Mouse (Mus musculus): ENCODE results near the gene Sat1. TPM values are rescaled to one million over a fixed set of nuclear protein-coding genes. Genes with fewer than 3 reads are reported as not detected.
"Not testable (repeated sequence)": the region's sequence is repeated elsewhere in the genome, so short reads cannot be mapped to it uniquely, and the experiment has no call there.

The Sat1 gene
- total RNA-seq (2021), result 10 to 100 TPM; 73.3 to 74.0 TPM
- long read RNA-seq, experiment 1, transcript Sat1-201 (6 exons, 1,162 nt), result major isoform, 20 of 22 reads
- long read RNA-seq, experiment 1, partial matches to known transcripts, result 0 of 22 reads
- long read RNA-seq, experiment 1, other reads (novel, unspliced or antisense), result 2 of 22 reads
- long read RNA-seq, experiment 2, transcript Sat1-201 (6 exons, 1,162 nt), result major isoform, 12 of 19 reads
- long read RNA-seq, experiment 2, partial matches to known transcripts, result 2 of 19 reads
- long read RNA-seq, experiment 2, other reads (novel, unspliced or antisense), result 4 of 19 reads

DNA sequence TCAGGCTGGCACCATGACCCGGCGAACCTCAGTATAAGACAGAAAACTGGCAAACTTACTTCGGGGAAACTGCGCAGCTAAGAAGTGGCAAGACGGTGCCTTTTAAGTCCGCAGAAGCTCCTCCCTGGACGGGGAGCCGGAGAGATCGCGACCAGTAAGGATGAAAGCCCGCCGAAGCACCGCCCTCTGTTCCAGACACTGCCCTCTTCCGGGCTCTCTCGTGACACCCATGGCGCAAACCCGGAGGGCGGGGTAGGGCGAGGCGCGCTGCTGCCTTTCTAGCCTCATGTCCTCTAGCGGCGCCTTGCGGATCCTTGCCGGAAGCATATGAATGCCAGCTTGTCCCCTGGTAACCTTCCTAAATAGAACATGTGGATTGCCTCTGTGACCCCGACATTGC, at the start of gene Sat1:
Gene Sat1 (minus strand): TSS at position 179 of the 400 bp plus-strand sequence.
- H3K27ac ChIP-seq, result peak within 1 kb of the TSS; percentile 87
- H3K4me3 ChIP-seq, result peak within 1 kb of the TSS; percentile 62
- peak; percentile 65 for TF ChIP-seq CTCF (IDR thresholded peaks at IDR 0.05)
- intact Hi-C loops (cut with DNase I), result loop anchor here (1.0 to 5.0 kb wide), 3 partner anchors 46 to 119 kb away; partner anchors contain the start of gene Acot9
- peak; percentile 82 to 89 for DNase-seq (ENCODE audit: extremely low spot score in 1 of 2, low spot score in 2 of 2)

DNA sequence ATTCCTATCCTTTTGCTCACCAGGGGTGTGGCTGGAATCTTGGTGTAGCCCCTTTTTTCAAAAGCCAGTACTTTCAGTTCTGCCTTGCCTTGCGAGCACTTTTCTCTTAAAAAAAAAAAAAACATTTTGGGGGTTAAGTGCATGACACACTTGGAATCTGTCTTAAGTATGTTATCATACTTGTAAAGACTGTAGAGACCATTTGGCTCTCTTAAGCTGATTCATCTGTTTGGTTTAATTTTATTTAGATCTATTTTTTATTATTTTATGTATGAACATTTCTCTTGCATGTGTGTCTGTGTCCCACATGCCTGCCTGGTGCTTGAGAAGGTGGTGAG, 46.6 kb upstream of the Sat1 start:
- TF ChIP-seq CTCF (IDR thresholded peaks at IDR 0.05), result no peak
- DNase-seq (ENCODE audit: extremely low spot score in 1 of 2, low spot score in 2 of 2), result no peak
- intact Hi-C loops (cut with DNase I), result loop anchor here (1.0 to 5.0 kb wide), 3 partner anchors 47 to 166 kb away; partner anchors contain the start of gene Sat1
- Histone ChIP-seq H3K27ac (no peak overlapping the region; the same call in 1 of the 2 replicates), H3K4me3 (peak overlapping the region; percentile 55)

DNA sequence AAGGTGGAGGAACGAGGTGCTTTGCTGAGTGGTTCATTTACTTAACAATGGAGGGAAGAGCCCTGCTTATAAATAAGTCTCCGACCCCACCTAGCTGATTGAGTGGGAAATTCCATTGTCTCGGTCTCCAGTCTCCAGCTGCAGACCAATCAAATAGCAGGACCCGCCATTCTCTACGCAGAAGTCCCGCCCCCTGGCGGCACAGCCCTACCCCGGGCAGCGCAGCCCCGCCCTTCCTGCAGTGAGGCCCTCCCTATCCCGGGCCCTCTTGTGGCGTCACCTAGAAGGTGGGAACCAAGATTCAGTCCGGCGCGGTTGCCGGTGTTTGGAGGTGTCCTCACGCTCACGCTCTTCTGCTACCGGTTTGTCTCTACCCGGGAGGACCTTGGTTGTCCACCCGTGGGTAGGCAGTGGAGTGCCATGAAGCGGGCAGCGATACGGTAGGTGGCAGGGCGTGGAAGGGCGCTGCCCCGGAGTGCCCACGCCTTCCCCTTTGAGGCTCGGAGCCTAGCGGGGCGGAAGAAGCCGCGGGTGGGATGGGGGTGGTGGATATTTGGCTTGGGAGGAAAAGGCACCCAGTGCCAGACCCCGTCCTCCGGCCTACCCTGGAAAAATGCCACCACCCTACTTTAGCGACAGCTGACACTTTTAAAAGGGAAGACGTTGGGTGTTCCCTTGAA, 46.1 kb upstream of the Sat1 start, which contains the start of gene Acot9:
Gene Acot9 (plus strand): TSS at position 209 of the 680 bp plus-strand sequence.
- peak; percentile 65 for TF ChIP-seq CTCF (IDR thresholded peaks at IDR 0.05)
- intact Hi-C loops (cut with DNase I), result loop anchor here (1.0 to 5.0 kb wide), 3 partner anchors 46 to 165 kb away; partner anchors contain the start of gene Sat1
- H3K27ac ChIP-seq, result peak within 1 kb of the TSS; percentile 90

DNA sequence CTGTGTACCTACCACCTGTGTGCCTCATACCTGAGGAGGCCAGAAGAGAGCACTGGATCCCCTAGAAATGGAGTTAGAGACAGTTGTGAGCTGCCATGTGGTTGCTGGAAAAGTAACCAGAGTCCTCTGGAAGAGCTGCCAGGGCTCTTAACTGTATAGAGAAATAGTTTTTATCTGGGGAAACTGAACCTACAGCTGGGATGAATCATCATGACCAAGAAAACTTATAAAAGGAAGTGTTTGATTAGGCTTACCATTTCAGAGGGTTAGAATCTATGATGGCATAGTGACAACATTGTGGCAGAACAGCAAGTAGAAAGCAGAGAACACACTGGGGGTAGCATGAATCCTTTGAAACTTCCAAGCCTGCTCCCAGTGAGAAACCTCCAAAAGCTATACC, 40.6 kb upstream of the Sat1 start:
- Histone ChIP-seq H3K27ac (no peak overlapping the region), H3K4me3 (no peak overlapping the region)
- no peak for DNase-seq (ENCODE audit: extremely low spot score in 1 of 2, low spot score in 2 of 2)
- intact Hi-C loops (cut with DNase I), result no loop called here
- TF ChIP-seq CTCF (IDR thresholded peaks at IDR 0.05), result no peak

More for the DNA sequence above, 46.1 kb upstream of the Sat1 start, which contains the start of gene Acot9:
- H3K4me3 ChIP-seq, result peak within 1 kb of the TSS; percentile 55
- peak; percentile 81 to 88 for DNase-seq (ENCODE audit: extremely low spot score in 1 of 2, low spot score in 2 of 2)

DNA sequence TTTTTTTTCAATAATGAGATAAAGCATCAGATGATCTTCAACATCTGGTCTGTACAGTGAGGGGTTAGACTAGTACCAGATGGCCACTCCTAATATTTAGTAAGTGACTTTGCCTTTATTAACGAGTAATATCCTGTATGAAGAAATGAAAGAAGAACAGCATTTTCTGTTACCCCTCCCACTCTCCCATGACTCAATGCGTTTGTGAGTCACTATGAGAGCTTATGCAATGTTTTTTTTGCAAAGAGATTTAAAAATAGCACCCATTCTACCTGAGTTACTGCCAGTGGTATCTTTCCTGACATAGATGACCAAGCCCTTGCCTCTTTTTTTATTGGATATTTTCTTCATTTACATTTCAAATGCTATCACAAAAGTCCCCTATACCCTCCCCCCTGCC, 2.0 kb upstream of the Sat1 start:
- no peak overlapping the region for H3K27ac ChIP-seq
- no peak overlapping the region for H3K4me3 ChIP-seq
- intact Hi-C loops (cut with DNase I), result loop anchor here (5.0 kb wide), 1 partner anchor 121 kb away; no protein-coding TSS in a partner anchor
- no peak for DNase-seq (ENCODE audit: extremely low spot score in 1 of 2, low spot score in 2 of 2)
- no peak for TF ChIP-seq CTCF (IDR thresholded peaks at IDR 0.05)

DNA sequence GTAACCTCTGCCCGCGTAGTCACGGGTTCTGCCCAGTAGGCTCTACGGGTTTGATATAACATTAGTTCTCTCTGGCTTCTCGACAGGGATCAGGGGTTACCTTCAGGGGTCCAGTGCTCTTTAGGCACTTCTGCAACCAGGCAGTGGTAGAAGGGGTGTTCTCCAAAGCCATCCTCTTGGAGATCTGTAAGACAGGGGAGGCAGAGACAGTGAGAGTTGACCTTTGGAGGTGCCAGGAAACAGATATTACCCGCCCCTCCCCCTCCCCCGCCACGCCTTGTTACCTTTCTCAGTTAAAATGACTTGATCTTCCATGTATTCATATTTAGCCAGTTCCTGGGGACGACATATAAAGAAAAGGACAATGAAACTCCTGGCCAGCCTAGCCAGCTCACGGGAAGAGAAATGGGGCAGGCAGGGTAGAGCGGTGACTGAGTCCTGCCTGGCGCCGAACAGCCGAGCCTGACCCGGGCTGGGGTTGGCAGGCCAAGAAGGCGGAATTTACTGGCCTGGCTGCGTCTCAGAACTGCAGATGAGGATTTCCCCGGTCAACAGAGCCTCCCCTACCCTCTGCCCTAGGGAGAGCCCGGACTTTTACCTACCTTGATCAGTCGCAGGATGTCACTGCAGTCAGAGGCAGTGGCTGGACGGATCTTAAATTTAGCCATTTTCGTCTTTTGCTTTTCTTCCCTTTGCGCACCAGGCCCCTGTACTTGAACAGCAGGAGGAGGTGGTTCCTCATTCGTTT, 574 bp downstream of the Sat1 start:
- intact Hi-C loops (cut with DNase I), result loop anchor here (1.0 to 5.0 kb wide), 3 partner anchors 47 to 118 kb away; partner anchors contain the start of gene Acot9
- peak; percentile 10 to 17 for DNase-seq (ENCODE audit: extremely low spot score in 1 of 2, low spot score in 2 of 2)
- no peak for TF ChIP-seq CTCF (IDR thresholded peaks at IDR 0.05)
- Histone ChIP-seq H3K27ac (peak overlapping the region; percentile 87), H3K4me3 (peak overlapping the region; percentile 62)

DNA sequence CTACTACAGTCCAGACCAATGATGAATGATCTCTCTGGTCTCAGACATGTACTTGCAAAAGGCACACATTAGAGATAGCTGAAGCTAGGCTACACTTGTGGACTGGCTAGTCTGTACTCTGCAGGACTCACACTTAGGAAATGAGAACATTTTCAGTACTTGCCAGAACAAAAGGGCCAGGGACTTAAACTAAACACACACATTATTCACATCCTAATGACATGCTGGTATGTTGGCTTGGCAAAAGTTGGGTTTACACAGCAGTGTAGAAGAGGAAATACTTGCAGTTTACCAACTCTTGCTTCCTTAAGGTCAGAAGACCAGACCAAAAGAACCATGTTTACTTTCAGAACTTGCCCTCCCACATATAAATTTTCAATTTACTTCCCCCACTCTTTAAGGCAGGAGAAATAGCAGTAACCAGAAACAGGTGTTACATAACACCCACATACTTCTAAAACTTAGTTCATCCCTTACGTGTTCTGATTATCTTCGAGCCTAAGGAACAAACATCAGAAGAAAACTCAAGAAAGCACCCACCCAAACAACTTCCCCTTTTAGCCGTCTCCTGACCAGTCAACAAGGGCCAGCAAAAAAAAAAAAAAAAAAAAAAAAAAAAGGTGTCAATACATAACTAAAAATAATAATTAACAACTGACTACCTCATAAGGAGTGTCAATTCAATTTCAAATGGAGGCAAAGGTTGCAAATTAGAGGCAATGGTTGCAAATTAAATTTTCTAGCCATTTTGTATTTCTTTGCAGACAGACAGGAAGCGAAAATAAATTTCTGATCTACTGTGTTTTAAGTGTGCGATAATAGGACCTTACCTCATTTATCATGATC, 1.7 kb downstream of the Sat1 start:
- Histone ChIP-seq H3K4me3 (peak overlapping the region; percentile 62), H3K27ac (no peak overlapping the region)
- no peak for TF ChIP-seq CTCF (IDR thresholded peaks at IDR 0.05)
- intact Hi-C loops (cut with DNase I), result loop anchor here (5.0 kb wide), 1 partner anchor 117 kb away; no protein-coding TSS in a partner anchor
- DNase-seq (ENCODE audit: extremely low spot score in 1 of 2, low spot score in 2 of 2), result no peak

DNA sequence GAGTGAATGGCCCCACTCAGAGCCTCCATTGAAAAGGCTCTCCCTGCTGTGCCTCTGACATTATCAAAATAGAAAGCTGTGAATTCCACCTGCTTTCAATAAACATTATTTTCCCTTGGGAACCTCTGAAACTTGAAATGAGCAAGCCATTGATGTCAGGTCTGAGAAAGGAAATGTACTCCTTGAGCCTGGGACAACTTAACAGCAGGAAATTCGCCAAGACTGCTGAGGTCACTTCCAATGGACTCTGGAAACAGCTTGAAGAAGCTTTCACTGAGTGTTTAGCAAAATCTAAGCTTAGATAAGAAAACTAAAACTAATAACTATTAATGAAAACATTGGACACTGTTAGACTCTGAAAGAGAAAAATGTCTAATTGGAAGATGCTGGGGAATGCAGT, 7.6 kb downstream of the Sat1 start:
- no peak for DNase-seq (ENCODE audit: extremely low spot score in 1 of 2, low spot score in 2 of 2)
- intact Hi-C loops (cut with DNase I), result no loop called here
- TF ChIP-seq CTCF (IDR thresholded peaks at IDR 0.05), result no peak
- no peak overlapping the region for H3K27ac ChIP-seq
- H3K4me3 ChIP-seq, result no peak overlapping the region

DNA sequence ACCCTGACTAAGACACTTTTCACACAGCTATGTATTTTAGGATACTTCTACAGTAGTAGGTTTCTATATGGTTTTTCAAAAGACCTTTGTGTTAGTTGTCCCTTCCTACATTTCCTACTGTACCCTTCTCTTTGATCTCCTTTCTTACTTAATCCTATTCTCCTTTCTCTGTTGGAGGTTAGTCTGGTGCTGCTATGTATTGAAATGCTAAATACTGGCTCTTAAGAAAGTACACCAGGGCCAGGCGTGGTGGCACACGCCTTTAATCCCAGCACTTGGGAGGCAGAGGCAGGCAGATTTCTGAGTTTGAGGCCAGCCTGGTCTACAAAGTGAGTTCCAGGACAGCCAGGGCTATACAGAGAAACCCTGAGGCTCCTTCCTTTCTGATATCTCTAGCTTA, 10.8 kb downstream of the Sat1 start:
- H3K4me3 ChIP-seq; intact Hi-C loops (cut with DNase I); DNase-seq (ENCODE audit: extremely low spot score in 1 of 2, low spot score in 2 of 2); H3K27ac ChIP-seq: not testable (repeated sequence)

DNA sequence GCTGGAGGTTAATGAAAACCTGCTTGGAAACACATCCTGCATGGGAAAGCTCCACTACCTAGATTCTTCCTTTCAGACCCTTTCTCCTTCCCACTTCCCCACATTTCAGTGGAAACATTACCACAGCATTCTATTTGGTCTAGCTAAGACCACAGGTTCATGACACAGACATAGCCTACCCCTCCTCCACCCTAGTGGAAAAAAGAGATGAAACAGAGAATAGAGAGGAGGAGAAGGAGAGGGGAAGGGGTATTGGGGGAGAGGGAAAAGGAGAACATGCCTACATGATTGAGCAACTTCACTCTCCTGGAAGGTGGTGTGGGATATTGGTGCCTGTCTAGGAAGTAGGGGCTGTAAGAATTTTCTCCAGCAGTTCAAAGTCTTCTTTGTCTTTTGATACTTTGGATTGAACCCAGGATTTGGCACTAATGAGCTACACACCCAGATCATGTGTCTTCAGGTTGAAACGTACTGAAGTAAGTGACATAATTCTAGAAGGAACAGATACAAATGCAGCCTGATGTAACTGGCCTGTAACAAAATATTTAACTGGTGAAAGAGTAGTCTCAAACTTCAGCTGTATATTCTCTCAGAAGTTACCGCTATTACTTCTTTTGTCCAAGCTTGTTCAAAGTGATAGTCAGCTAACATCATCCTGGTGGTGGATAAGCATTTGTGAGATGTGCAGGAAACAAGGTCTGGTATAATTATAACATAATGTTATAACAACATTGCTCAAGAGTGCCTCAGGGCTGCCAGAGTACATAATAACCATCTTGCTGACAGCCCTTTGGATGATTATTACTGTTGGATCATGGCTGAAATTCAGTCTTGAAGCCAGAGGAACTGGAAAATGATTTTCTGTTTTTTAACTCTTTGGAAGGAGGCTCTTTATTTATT, 13.6 kb downstream of the Sat1 start:
- Histone ChIP-seq H3K27ac (no peak overlapping the region), H3K4me3 (no peak overlapping the region)
- intact Hi-C loops (cut with DNase I), result no loop called here
- no peak for DNase-seq (ENCODE audit: extremely low spot score in 1 of 2, low spot score in 2 of 2)
- no peak for TF ChIP-seq CTCF (IDR thresholded peaks at IDR 0.05)
